Mouse (Mus musculus) stomach, adult 2 months (tissue): ENCODE results near the gene Herc1. TPM values are rescaled to one million over a fixed set of nuclear protein-coding genes. Genes with fewer than 3 reads are reported as not detected.

Source experiments
- polyA plus RNA-seq: library from polyadenylated mRNA; depleted of rRNA; stranded (reverse); fragments of >200 nt; gene quantifications from 2 replicates; pipeline ENCODE4 v1.2.3, GENCODE M21; 2012; rRNA removed

Herc1 gene
- 3.2 and 4.5 TPM in 2 replicates for polyA plus RNA-seq

DNA sequence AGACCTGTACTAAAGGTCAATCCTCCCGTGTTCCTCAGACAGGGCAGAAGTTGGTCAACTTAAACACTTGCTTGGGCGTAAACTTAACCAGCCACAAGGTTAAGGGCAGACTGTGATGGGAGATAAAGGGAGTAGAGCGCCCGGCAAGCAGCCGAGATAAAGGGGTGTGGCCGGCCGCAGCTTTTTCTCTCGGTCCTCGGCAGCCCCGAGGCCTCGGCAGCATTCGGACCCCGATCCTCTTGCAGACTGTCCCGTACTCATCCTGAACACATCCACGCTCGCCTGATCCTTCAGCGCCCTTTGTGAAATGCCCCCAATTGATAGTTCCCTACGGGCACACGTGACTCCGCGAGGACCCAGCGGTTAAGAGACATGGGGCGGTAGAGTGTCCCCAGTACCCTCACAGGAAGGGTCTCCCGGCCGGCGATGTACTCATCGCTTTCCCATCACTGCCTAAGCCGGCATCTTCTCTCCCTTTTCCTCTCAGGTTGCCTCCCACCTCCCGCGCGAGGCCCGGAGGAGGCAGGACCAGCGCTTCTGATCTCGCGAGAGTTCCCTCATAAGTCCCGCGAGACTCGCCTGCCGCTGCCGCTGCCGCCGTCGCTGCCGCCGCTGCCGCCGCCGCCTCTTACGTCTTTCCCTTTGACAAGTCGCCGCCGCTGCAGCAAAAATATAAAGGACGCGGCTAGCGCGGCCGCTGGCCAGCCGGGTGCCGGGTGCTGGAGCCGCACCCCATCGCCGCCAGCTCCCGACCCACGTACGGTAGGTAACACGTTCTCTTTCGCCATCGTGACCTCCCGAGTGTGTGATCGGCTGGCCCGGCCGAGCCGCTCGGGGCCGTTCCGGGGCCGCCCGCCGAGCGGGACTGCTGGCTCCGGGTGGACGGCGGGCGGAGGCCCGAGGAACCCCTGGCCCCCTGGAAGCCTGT, at the start of gene Herc1:
Gene Herc1 (plus strand): TSS at position 591 of the 928 bp plus-strand sequence.

DNA sequence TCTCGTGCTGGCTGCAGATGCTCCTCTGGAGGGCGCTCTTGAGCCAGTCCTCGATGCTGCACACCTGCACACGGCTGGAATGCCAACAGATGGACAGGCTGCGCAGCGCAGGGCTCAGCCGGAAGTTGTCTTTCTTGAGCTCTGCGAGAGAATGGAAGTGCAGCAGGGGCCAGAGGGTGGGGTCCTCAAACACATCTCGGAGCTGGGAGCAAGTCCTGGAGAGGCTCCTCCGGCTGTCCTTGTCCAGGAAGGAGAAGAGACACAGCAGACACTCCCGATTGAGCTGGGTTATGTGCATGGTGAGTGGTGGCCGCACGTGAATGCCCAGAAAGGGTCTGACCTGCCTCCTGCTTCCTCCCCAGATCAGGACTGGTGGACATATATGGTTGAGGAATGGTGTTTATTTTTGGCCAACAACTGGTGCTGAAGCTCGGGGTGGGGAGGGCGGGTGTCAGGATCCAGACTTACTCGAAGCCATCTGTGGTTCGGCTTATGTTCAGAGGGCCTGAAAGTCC, 164.1 kb downstream of the Herc1 start, which contains the start of gene Fbxl22:
Gene Fbxl22 (minus strand): TSS at position 338 of the 515 bp plus-strand sequence.

Other genes with a start within 250 kb of the Herc1 start
- gene Snx1, start 223.9 kb upstream of the Herc1 start, polyA plus RNA-seq: 18.4 and 22.6 TPM in 2 replicates
- 4.1 and 4.3 TPM in 2 replicates for gene Ciao2a, start 223.8 kb upstream of the Herc1 start, polyA plus RNA-seq
- 3.1 and 3.3 TPM in 2 replicates for gene Dapk2, start 192.2 kb upstream of the Herc1 start, polyA plus RNA-seq
- 28.1 and 73.4 TPM in 2 replicates for gene Fbxl22, start 164.1 kb downstream of the Herc1 start, polyA plus RNA-seq
- gene Usp3, start 242.7 kb downstream of the Herc1 start, polyA plus RNA-seq: 10.4 and 10.5 TPM in 2 replicates